ENCODE assay signal across 22 mouse cellular contexts in the genomic region with DNA sequence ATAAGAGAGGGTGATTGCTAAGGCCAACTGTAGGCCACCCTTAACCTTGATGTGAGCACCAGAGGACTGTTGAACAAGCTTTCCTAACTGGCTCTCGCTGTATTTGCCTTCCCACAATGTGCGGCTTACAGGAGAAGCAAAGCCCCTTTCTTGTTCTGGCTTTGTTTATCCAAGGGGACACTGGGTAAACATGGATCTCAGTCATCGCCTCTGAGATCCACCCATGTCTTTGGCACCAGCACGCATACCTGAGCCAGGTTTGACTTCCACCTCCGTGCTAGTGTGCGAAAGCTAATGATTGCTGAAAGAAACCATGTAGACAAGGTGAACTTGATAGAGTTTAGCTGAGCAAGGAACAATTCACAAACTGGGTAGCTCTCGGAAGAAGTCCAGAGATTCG. TPM values are rescaled to one million over a fixed set of nuclear protein-coding genes. Genes with fewer than 3 reads are reported as not detected.
A peak's percentile ranks its signal among the peaks of the same experiment; 100 is the strongest.
DNase-seq lines count a peak whose midpoint lies in the region; ATAC-seq and TF ChIP-seq lines count a peak whose summit lies in the region.
"Had no signal": no experiment of that assay in that cellular context is flagged by ENCODE, and none has a peak within 500 bp of the region (broad histone marks: within the 10 kb centered on the region; RNA-seq: fewer than 3 reads in every experiment).

No protein-coding gene starts in this region.

- no peaks in the 10 kb centered on the region for H3K9me3 ChIP-seq in embryonic facial prominence, embryonic 14.5 days (ENCODE audit: control insufficient read depth, low read length)
- no peaks in the 10 kb centered on the region for H3K9me3 ChIP-seq in embryonic facial prominence, embryonic 10.5 days
- H3K9me3 ChIP-seq in lung, embryonic 16.5 days (ENCODE audit: control insufficient read depth, low read length): no peaks in the 10 kb centered on the region
- no peaks in the 10 kb centered on the region for H3K9me3 ChIP-seq in lung, postnatal 0 days (ENCODE audit: low read length)
- no peaks in the 10 kb centered on the region for H3K9me3 ChIP-seq in stomach, embryonic 15.5 days
- H3K9me3 ChIP-seq: embryonic facial prominence, embryonic 13.5 days; forebrain, embryonic 13.5 days; forebrain, embryonic 15.5 days; G1E had no signal

- no peak overlapping the region for H3K9ac ChIP-seq in embryonic facial prominence, embryonic 14.5 days (ENCODE audit: low read depth, low read length)
- no peak overlapping the region for H3K9ac ChIP-seq in lung, embryonic 16.5 days (ENCODE audit: low read length)
- no peak overlapping the region for H3K9ac ChIP-seq in lung, postnatal 0 days (replicated peaks; ENCODE audit: low read depth)
- no peak overlapping the region for H3K9ac ChIP-seq in stomach, embryonic 15.5 days
- H3K9ac ChIP-seq: embryonic facial prominence, embryonic 13.5 days; forebrain, embryonic 13.5 days; forebrain, embryonic 15.5 days; forebrain, postnatal 0 days had no signal

- no peak overlapping the region for H3K4me2 ChIP-seq in embryonic facial prominence, embryonic 14.5 days (ENCODE audit: low read depth, low read length)
- no peak overlapping the region for H3K4me2 ChIP-seq in lung, embryonic 16.5 days (ENCODE audit: low read depth, low read length)
- no peak overlapping the region for H3K4me2 ChIP-seq in lung, postnatal 0 days (replicated peaks; ENCODE audit: low read depth, low read length)
- H3K4me2 ChIP-seq in stomach, embryonic 15.5 days: no peak overlapping the region
- H3K4me2 ChIP-seq: embryonic facial prominence, embryonic 13.5 days; forebrain, embryonic 13.5 days; forebrain, embryonic 15.5 days had no signal

- H3K27ac ChIP-seq in embryonic facial prominence, embryonic 14.5 days (replicated peaks; ENCODE audit: low read depth, low read length): no peak overlapping the region
- no peak overlapping the region for H3K27ac ChIP-seq in embryonic facial prominence, embryonic 10.5 days (replicated peaks)
- H3K27ac ChIP-seq in lung, embryonic 16.5 days (ENCODE audit: low read length): peak overlapping the region; percentile 3; the same call in 1 of the 2 replicates
- no peak overlapping the region for H3K27ac ChIP-seq in lung, postnatal 0 days (ENCODE audit: low read length)
- no peak overlapping the region for H3K27ac ChIP-seq in stomach, embryonic 15.5 days
- H3K27ac ChIP-seq: embryonic facial prominence, embryonic 13.5 days; forebrain, embryonic 13.5 days; forebrain, embryonic 15.5 days had no signal

- H3K4me1 ChIP-seq in embryonic facial prominence, embryonic 14.5 days (ENCODE audit: control insufficient read depth, insufficient read depth, low read length): no peaks in the 10 kb centered on the region
- no peaks in the 10 kb centered on the region for H3K4me1 ChIP-seq in embryonic facial prominence, embryonic 10.5 days
- H3K4me1 ChIP-seq in lung, embryonic 16.5 days (replicated peaks; ENCODE audit: control insufficient read depth, insufficient read depth, low read length): no peaks in the 10 kb centered on the region
- H3K4me1 ChIP-seq in lung, postnatal 0 days (ENCODE audit: insufficient read depth, low read depth, low read length): no peaks in the 10 kb centered on the region
- H3K4me1 ChIP-seq in stomach, embryonic 15.5 days: no peaks in the 10 kb centered on the region
- H3K4me1 ChIP-seq: embryonic facial prominence, embryonic 13.5 days; forebrain, embryonic 13.5 days; forebrain, embryonic 15.5 days had no signal

- H3K4me3 ChIP-seq in embryonic facial prominence, embryonic 14.5 days (ENCODE audit: low read depth, low read length): no peak overlapping the region
- H3K4me3 ChIP-seq in embryonic facial prominence, embryonic 10.5 days: no peak overlapping the region
- H3K4me3 ChIP-seq in lung, embryonic 16.5 days (ENCODE audit: low read length): no peak overlapping the region
- no peak overlapping the region for H3K4me3 ChIP-seq in lung, postnatal 0 days (ENCODE audit: low read depth, low read length)
- no peak overlapping the region for H3K4me3 ChIP-seq in stomach, embryonic 15.5 days (replicated peaks)
- H3K4me3 ChIP-seq: embryonic facial prominence, embryonic 13.5 days; forebrain, embryonic 13.5 days; forebrain, embryonic 15.5 days had no signal

- peak; percentile 32 for DNase-seq in embryonic facial prominence, embryonic 14.5 days (ENCODE audit: low spot score)
- DNase-seq in embryonic facial prominence, embryonic 10.5 days (ENCODE audit: low spot score): no peak
- DNase-seq in lung, postnatal 0 days (ENCODE audit: low spot score): no peak
- DNase-seq: adrenal gland, adult 8-10 months; adrenal gland, postnatal 14 days; adrenal gland, postnatal 36 days; B cell, adult 2 months; cerebellum, adult 11-12 months; cerebellum, adult 2 months; cerebellum, adult 9-10 months; cerebellum, postnatal 10 days; cerebellum, postnatal 25 days; forebrain, postnatal 0 days had no signal

- peak; percentile 30; the same call in 1 of the 2 replicates for ATAC-seq in embryonic facial prominence, embryonic 14.5 days (ENCODE audit: low read depth)
- ATAC-seq in lung, embryonic 16.5 days (ENCODE audit: low read depth): peak; percentile 56; the same call in 1 of the 2 replicates
- ATAC-seq in lung, postnatal 0 days: no peak
- ATAC-seq in stomach, embryonic 15.5 days (ENCODE audit: insufficient read depth, low FRiP score, low read depth): peak; percentile 39; the same call in 1 of the 2 replicates
- ATAC-seq: activated CD4-positive, CD25-positive, alpha-beta regulatory T cell, adult 4 months; CD4-positive, CD25-positive, alpha-beta regulatory T cell, adult 4 months; forebrain, embryonic 13.5 days; forebrain, embryonic 15.5 days; forebrain, postnatal 0 days; Patski had no signal

- H3K36me3 ChIP-seq in embryonic facial prominence, embryonic 14.5 days (ENCODE audit: control insufficient read depth, insufficient read depth, low read length): no peaks in the 10 kb centered on the region
- no peaks in the 10 kb centered on the region for H3K36me3 ChIP-seq in embryonic facial prominence, embryonic 10.5 days (replicated peaks)
- no peaks in the 10 kb centered on the region for H3K36me3 ChIP-seq in lung, embryonic 16.5 days (ENCODE audit: control insufficient read depth, insufficient read depth, low read length)
- no peaks in the 10 kb centered on the region for H3K36me3 ChIP-seq in lung, postnatal 0 days (ENCODE audit: insufficient read depth, low read length)
- H3K36me3 ChIP-seq in stomach, embryonic 15.5 days: no peaks in the 10 kb centered on the region
- H3K36me3 ChIP-seq: embryonic facial prominence, embryonic 13.5 days; forebrain, embryonic 15.5 days had no signal

- whole genome bisulfite sequencing in embryonic facial prominence, embryonic 14.5 days: 82% methylated on average over 8 of the region's 8 CpGs
- 84% methylated on average over 8 of the region's 8 CpGs for WGBS in embryonic facial prominence, embryonic 10.5 days
- WGBS in lung, embryonic 16.5 days: 52% methylated on average over 8 of the region's 8 CpGs
- WGBS in lung, postnatal 0 days: 50% methylated on average over 8 of the region's 8 CpGs
- 63% methylated on average over 8 of the region's 8 CpGs for WGBS in stomach, embryonic 15.5 days

- no peak for TF ChIP-seq EP300 in lung, postnatal 0 days (IDR thresholded peaks at IDR 0.05)

- no peaks in the 10 kb centered on the region for H3K27me3 ChIP-seq in embryonic facial prominence, embryonic 14.5 days (replicated peaks; ENCODE audit: control insufficient read depth, insufficient read depth, low read length)
- no peaks in the 10 kb centered on the region for H3K27me3 ChIP-seq in embryonic facial prominence, embryonic 10.5 days (replicated peaks; ENCODE audit: low read depth, poor library complexity, severe bottlenecking)
- no peaks in the 10 kb centered on the region for H3K27me3 ChIP-seq in lung, embryonic 16.5 days (ENCODE audit: control insufficient read depth, insufficient read depth, low read depth, low read length)
- H3K27me3 ChIP-seq in lung, postnatal 0 days (replicated peaks; ENCODE audit: insufficient read depth, low read length): no peaks in the 10 kb centered on the region
- H3K27me3 ChIP-seq in stomach, embryonic 15.5 days (replicated peaks): no peaks in the 10 kb centered on the region
- H3K27me3 ChIP-seq: embryonic facial prominence, embryonic 13.5 days; forebrain, embryonic 13.5 days; forebrain, embryonic 15.5 days had no signal

- TF ChIP-seq CTCF in lung, postnatal 0 days (IDR thresholded peaks at IDR 0.05): no peak

RNA-seq across cellular contexts. Expression of gene Slc15a2, which starts 41.2 kb away (rescaled TPM):
- 7.0 and 10.7 TPM in 2 replicates for polyA plus RNA-seq in embryonic facial prominence, embryonic 14.5 days (2014; fragmentation: Nextera tagmentation; extraction: Ambion mirVana)
- 2.0 and 3.0 TPM in 2 replicates for polyA plus RNA-seq in embryonic facial prominence, embryonic 10.5 days (2016; fragmentation: Nextera tagmentation; extraction: Ambion mirVana)
- polyA plus RNA-seq in lung, embryonic 16.5 days (2015; fragmentation: Nextera tagmentation; extraction: Ambion mirVana): 49.4 and 58.9 TPM in 2 replicates
- polyA plus RNA-seq in lung, postnatal 0 days (2015; fragmentation: Nextera tagmentation; extraction: Ambion mirVana): 57.3 and 75.1 TPM in 2 replicates
- polyA plus RNA-seq in stomach, embryonic 15.5 days (2015; fragmentation: Nextera tagmentation; extraction: Ambion mirVana): 3.4 and 3.6 TPM in 2 replicates

RNA-seq across cellular contexts. Expression of gene Ildr1, which starts 49.8 kb away (rescaled TPM):
- 4.3 and 5.3 TPM in 2 replicates for polyA plus RNA-seq in embryonic facial prominence, embryonic 14.5 days (2014; fragmentation: Nextera tagmentation; extraction: Ambion mirVana)
- polyA plus RNA-seq in embryonic facial prominence, embryonic 10.5 days (2016; fragmentation: Nextera tagmentation; extraction: Ambion mirVana): 1.0 and 1.7 TPM in 2 replicates
- polyA plus RNA-seq in lung, embryonic 16.5 days (2015; fragmentation: Nextera tagmentation; extraction: Ambion mirVana): 8.5 and 9.1 TPM in 2 replicates
- 8.8 and 10.7 TPM in 2 replicates for polyA plus RNA-seq in lung, postnatal 0 days (2015; fragmentation: Nextera tagmentation; extraction: Ambion mirVana)
- 7.5 and 7.8 TPM in 2 replicates for polyA plus RNA-seq in stomach, embryonic 15.5 days (2015; fragmentation: Nextera tagmentation; extraction: Ambion mirVana)
- polyA plus RNA-seq: forebrain, embryonic 13.5 days; G1E; Patski had no signal
